Mouse (Mus musculus) C2C12 (cell line): ENCODE results near the gene Soga1. TPM values are rescaled to one million over a fixed set of nuclear protein-coding genes. Genes with fewer than 3 reads are reported as not detected.

Experiments
- H3K27me3 ChIP-seq: one replicate; pipeline ENCODE4 v1.6.1; 2011; ENCODE audit not compliant: control insufficient read depth, insufficient read depth, insufficient read length
- H3K36me3 ChIP-seq: one replicate; pipeline ENCODE4 v1.6.1; 2011; ENCODE audit not compliant: control insufficient read depth, insufficient read depth
- H3K4me3 ChIP-seq: one replicate; pipeline ENCODE4 v1.5.1; 2011; ENCODE audit warnings: mild to moderate bottlenecking, control low read depth; ENCODE audit not compliant: poor library complexity, insufficient read depth, severe bottlenecking
- H3K79me2 ChIP-seq: one replicate; pipeline ENCODE4 v1.6.1; 2011; ENCODE audit not compliant: control insufficient read depth, insufficient read depth
- H3K79me3 ChIP-seq: one replicate; pipeline ENCODE4 v1.6.1; 2011; ENCODE audit warnings: low read depth, control low read depth
- H3ac ChIP-seq: one replicate; pipeline ENCODE3; 2011; ENCODE audit warnings: low read depth; ENCODE audit not compliant: control insufficient read depth, insufficient read length
- CEBPB ChIP-seq: IDR thresholded peaks from one replicate; pipeline ENCODE4 v1.6.1; 2011; ENCODE audit warnings: low read depth, mild to moderate bottlenecking, control low read depth, moderate library complexity
- CTCF ChIP-seq: IDR thresholded peaks from one replicate; pipeline ENCODE4 v1.5.1; 2011; ENCODE audit not compliant: control insufficient read depth, insufficient read depth, insufficient read length
- FOSL1 ChIP-seq: IDR thresholded peaks from one replicate; pipeline ENCODE4 v1.8.0; 2011; ENCODE audit warnings: mild to moderate bottlenecking, low read length; ENCODE audit not compliant: poor library complexity, insufficient read depth, severe bottlenecking
- MAX ChIP-seq: IDR thresholded peaks from one replicate; pipeline ENCODE4 v1.6.1; 2011; ENCODE audit warnings: mild to moderate bottlenecking, control low read depth
- MYOD1 ChIP-seq: IDR thresholded peaks from one replicate; pipeline ENCODE4 v1.6.1; 2011; ENCODE audit warnings: low read depth; ENCODE audit not compliant: control insufficient read depth, insufficient read length
- MYOG ChIP-seq: IDR thresholded peaks from one replicate; pipeline ENCODE4 v1.6.1; 2011; ENCODE audit not compliant: control insufficient read depth, insufficient read length; ENCODE audit errors: extremely low read depth
- USF1 ChIP-seq: IDR thresholded peaks from one replicate; pipeline ENCODE4 v1.6.1; 2011; ENCODE audit warnings: low read depth, mild to moderate bottlenecking, control low read depth, moderate library complexity
- polyA plus RNA-seq: library from polyadenylated mRNA; unstranded; fragments of >200 nt; fragmentation: generic; extraction: Trizol; gene quantifications from one replicate; pipeline ENCODE4 v1.2.1, GENCODE M21; 2012; ENCODE audit warnings: missing spikeins

Gene Soga1
- polyA plus RNA-seq, 1 experiment, result 13.9 TPM

- no peaks in the 10 kb centered on the region for H3K79me3 ChIP-seq
- H3K4me3 ChIP-seq, result no peak overlapping the region
- no peaks in the 10 kb centered on the region for H3K36me3 ChIP-seq
- H3ac ChIP-seq, result no peak overlapping the region
- TF ChIP-seq USF1, result no peak
- TF ChIP-seq MYOG, result no peak
- TF ChIP-seq MYOD1, result no peak
- TF ChIP-seq CTCF, result no peak
- TF ChIP-seq CEBPB, result no peak
- no peak for TF ChIP-seq FOSL1
- TF ChIP-seq MAX, result no peak
- H3K79me2 ChIP-seq, result no peaks in the 10 kb centered on the region
- H3K27me3 ChIP-seq, result peaks cover 5% of the 10 kb centered on the region
Observed at GRCm38 (mm10) chr2:157087536-157088317, 8.7 kb upstream of the Soga1 start.

GRCm38 (mm10) chr2:157086796-157087195, 7.7 kb upstream of the Soga1 start, which contains the start of gene Tldc2:
Gene Tldc2, plus strand, starts transcription at chr2:157087055.
- H3ac ChIP-seq, result no peak within 1 kb of the TSS
- H3K79me2 ChIP-seq, result no peaks in the 10 kb centered on the region
- no peaks in the 10 kb centered on the region for H3K36me3 ChIP-seq
- no peak within 1 kb of the TSS for H3K4me3 ChIP-seq
- peaks cover 5% of the 10 kb centered on the region for H3K27me3 ChIP-seq
- TF ChIP-seq FOSL1 (no peak), CTCF (no peak), USF1 (no peak)
- H3K79me3 ChIP-seq, result no peaks in the 10 kb centered on the region

GRCm38 (mm10) chr2:157084831-157085585, 6.0 kb upstream of the Soga1 start:
- H3K27me3 ChIP-seq, result peaks cover 5% of the 10 kb centered on the region
- H3K36me3 ChIP-seq, result no peaks in the 10 kb centered on the region
- H3K79me2 ChIP-seq, result no peaks in the 10 kb centered on the region
- no peaks in the 10 kb centered on the region for H3K79me3 ChIP-seq
- no peak overlapping the region for H3K4me3 ChIP-seq
- H3ac ChIP-seq, result no peak overlapping the region
- TF ChIP-seq CTCF, result no peak
- TF ChIP-seq CEBPB, result no peak
- TF ChIP-seq USF1, result no peak
- no peak for TF ChIP-seq MYOG
- TF ChIP-seq MAX, result no peak
- TF ChIP-seq MYOD1, result no peak
- no peak for TF ChIP-seq FOSL1

GRCm38 (mm10) chr2:157081960-157082359, 2.9 kb upstream of the Soga1 start:
- H3K27me3 ChIP-seq, result no peaks in the 10 kb centered on the region
- no peak overlapping the region for H3ac ChIP-seq
- TF ChIP-seq CTCF (no peak), MYOD1 (no peak), USF1 (no peak), CEBPB (no peak), MYOG (no peak), FOSL1 (no peak), MAX (no peak)
- no peak overlapping the region for H3K4me3 ChIP-seq
- peaks cover 18% of the 10 kb centered on the region for H3K79me2 ChIP-seq
- H3K36me3 ChIP-seq, result no peaks in the 10 kb centered on the region
- H3K79me3 ChIP-seq, result peaks cover 11% of the 10 kb centered on the region

GRCm38 (mm10) chr2:157081331-157081730, 2.3 kb upstream of the Soga1 start:
- TF ChIP-seq USF1, result no peak
- TF ChIP-seq MYOG, result no peak
- no peak for TF ChIP-seq CEBPB
- TF ChIP-seq MAX, result no peak
- no peak for TF ChIP-seq FOSL1
- no peak for TF ChIP-seq MYOD1
- no peak for TF ChIP-seq CTCF
- Histone ChIP-seq H3ac (no peak overlapping the region), H3K27me3 (no peaks in the 10 kb centered on the region), H3K4me3 (no peak overlapping the region), H3K79me3 (peaks cover 17% of the 10 kb centered on the region), H3K36me3 (peaks cover 6% of the 10 kb centered on the region), H3K79me2 (peaks cover 25% of the 10 kb centered on the region)
